Mouse (Mus musculus): ENCODE results near the gene Gm4756.
"Not testable (repeated sequence)": the region's sequence is repeated elsewhere in the genome, so short reads cannot be mapped to it uniquely, and the experiment has no call there.

GRCm38 (mm10) chr12:72688281-72688680 is 38.8 kb upstream of the Gm4756 start:
- TF ChIP-seq EP300, CTCF (IDR thresholded peaks at IDR 0.05; ENCODE audit: low read depth): not testable (repeated sequence)

Measured in liver, embryonic 14.5 days (tissue).